Mouse (Mus musculus): ENCODE measurements at regions not wholly inside any gene's neighbourhood (a gene's known extent, or its start where the extent isn't known, plus 50 kb on each side); places are given as distances from the start of the nearest gene placed in this dataset.

DNA sequence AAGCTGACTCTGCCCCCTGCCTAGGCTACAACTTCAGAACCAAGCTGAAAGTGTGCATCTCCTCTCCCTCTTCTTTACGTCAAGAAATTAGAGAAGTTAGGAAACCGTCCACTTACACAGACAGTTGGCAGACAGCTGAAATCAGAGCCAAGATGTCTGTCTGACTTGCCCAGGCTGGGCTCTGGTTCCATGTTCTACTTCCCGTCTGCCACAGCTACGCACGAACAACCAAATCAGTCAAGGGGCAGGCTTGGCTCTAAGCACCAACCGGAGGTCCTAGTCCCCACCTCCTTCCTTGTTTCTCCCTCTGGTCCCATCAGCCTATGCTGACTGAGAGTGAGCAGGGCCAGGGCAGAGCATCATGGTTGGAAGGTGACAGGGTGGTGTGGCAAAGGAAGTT, 157.5 kb upstream of the Klf14 start:
- TF ChIP-seq CTCF (IDR thresholded peaks at IDR 0.05; ENCODE audit: low read depth): no peak
- TF ChIP-seq EP300 (IDR thresholded peaks at IDR 0.05; ENCODE audit: low read depth): no peak

All from liver, embryonic 14.5 days (tissue).